Mouse (Mus musculus) thymus, postnatal 0 days (tissue): ENCODE measurements at regions not wholly inside any gene's neighbourhood (a gene's known extent, or its start where the extent isn't known, plus 50 kb on each side); places are given as distances from the start of the nearest gene placed in this dataset.

Experiments
- DNase-seq: peaks from one replicate; pipeline ENCODE4 v3.0.0-alpha.2; 2015; ENCODE audit warnings: low spot score

DNA sequence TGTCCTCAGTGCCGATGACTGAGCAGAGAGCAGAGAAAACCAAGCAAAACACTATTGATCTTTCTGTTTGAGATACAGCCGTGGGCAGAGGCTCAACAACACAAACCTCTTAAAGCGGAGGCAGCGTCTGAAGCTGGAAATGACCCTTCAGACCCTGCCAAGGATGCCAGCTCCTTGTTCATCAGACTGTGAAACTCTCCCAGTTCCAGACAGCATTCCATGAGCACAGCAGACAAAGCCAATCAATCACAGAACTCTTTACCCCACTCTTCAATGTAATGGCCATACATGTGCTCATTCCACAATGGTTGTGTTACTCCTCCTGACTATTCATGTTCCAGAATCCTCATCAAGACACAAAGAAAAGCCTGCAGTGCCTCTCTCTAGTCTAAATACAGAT is 73.5 kb downstream of the Tmem114 start:
- no peak for DNase-seq

DNA sequence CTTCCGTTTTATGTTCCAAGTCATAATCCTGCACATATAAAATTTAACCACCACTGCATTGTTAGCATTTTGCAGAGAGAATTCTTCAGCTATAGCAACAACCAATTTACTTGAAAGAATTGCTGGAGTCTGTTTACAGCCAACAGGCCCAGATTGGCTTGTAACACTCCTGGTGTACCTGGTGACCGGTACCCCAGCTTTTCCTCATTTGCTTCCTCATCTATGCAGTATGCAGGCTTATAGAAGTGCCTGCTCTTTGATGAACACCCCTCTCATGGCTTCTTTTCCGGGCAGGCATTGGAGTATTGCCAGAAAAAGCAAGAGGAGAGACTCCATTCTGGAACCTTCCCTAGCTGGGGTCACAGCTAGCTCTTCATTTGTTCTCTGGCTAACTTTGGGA is 75.8 kb downstream of the Tmem114 start:
- no peak for DNase-seq

DNA sequence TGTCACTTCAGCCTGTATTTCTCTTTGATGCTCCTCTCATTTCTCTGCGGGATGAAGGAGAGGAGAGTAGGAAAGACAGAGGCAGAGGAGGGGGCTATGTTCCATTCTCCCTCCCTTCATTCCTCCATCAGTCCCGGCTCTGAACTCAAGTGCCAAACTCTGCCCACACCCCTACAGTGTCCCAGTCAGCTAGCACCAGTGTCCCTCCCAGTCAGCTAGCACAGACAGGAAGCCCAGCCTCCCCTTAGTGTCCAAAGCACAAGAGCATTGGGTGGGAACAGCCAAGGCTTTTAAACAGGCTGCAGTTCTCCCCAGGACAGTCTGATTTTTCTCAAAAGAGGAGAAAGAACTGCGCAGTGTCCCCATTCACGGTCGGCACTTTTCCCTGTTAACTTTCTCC is 76.3 kb downstream of the Tmem114 start:
- no peak for DNase-seq

DNA sequence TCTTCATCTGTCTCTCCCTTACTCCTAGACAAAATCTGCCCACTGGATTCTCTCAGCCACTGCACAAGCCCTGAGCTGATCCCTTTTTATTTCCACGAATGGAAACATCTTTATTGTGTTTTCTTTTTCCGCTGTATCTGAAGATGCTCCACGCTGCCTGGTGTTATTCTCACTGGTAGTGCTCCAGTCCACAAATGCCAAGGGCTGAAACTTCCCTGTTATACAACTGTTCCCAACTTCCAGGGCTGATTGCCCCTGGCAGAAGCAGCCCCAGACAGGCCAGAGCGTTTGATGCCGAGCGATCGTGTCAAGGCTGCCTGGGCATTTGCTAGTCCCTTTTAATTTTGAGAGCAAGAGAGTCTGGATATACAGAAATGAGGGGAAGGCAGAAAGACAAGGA is 79.7 kb downstream of the Tmem114 start:
- no peak for DNase-seq

DNA sequence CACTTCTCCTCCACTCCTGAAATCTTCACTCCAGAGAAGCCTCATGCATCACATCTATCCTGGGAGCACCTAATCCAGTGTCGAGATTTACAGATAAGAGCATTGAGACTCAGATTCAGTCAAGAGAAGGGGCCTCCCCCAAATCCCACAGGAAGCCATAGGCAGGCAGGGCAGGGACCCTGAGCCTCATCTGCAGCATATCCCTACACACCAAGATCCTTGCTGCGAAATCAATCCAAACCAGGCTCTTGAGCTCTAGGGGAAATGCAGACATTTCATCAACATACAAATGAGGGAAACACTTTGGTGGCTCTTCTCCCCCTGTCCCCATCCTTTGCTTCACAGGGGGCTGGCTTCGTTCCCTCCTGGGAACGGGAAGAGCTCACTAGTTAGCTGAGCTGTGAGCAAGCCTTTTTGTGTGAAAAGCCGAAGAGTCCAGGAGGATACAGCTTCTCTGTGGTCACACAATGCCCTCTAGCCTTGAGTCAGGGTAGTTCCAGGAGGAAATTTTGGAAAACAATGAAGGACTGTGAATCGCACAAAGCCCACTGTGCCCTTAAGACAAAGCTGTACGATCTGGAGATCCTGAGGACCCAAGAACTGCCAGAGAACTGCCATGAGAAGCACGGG is 91.7 kb downstream of the Tmem114 start:
- DNase-seq: no peak

DNA sequence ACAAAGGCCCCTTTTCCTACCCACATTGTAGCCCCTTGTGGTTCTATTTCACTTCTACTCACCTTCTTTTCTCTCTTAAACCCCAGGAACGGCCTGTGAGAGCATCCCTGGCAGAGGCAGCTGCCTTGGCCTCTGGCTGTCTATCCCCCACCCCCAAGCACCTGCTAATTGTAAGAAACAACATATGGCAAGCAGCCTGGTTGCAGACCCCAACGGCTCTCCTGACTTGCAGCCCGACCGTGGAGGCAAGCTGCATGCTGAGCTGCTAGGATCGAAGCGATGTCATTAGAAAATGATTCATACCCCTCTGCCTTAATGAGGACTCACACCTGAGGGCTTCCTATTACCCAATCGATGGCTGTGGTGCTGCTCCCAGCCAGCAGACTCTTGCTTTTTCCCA is 112.9 kb downstream of the Tmem114 start:
- no peak for DNase-seq

DNA sequence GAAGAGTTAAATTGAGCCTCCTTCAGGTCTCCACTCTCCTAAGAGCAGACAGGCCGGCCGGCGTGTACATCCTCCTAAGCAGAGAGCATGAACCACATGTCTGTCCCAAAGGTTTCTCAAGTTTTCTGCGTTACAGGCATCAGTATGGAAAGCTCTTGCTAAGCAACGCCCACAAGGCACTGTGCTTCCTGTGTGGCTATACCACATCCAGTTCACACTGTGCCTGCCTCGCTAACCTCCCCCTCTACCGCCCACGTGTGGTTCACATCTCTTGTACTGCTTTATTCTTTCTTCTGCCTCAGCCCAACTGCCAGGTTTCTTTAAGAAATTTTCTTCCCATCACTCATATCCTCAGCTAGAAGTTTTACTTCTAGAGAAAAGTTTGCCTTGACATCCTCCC is 118.5 kb downstream of the Tmem114 start:
- DNase-seq: peak; percentile 45
